Mouse (Mus musculus) neural tube, embryonic 14.5 days (tissue): ENCODE measurements at regions not wholly inside any gene's neighbourhood (a gene's known extent, or its start where the extent isn't known, plus 50 kb on each side); places are given as distances from the start of the nearest gene placed in this dataset.
"Not testable (repeated sequence)": the region's sequence is repeated elsewhere in the genome, so short reads cannot be mapped to it uniquely, and the experiment has no call there.

Source experiments
- ATAC-seq: fragments of 200-750 bp; cut with Nextera tagmentation; 2 replicates; pipeline ENCODE4 v1.8.0; 2017; ENCODE audit warnings: low read depth, mild to moderate bottlenecking, moderate TSS enrichment, moderate library complexity
- H3K27ac ChIP-seq: fragments of 300-500 bp; sonication (generic); 2 replicates; pipeline ENCODE4 v1.5.1; 2014; ENCODE audit warnings: low read depth, mild to moderate bottlenecking, control low read depth, low read length, moderate library complexity, mixed read lengths
- H3K27me3 ChIP-seq: fragments of 300-500 bp; sonication (generic); 2 replicates; pipeline ENCODE4 v1.6.1; 2014; ENCODE audit warnings: low read length; ENCODE audit not compliant: control insufficient read depth, insufficient read depth
- H3K36me3 ChIP-seq: fragments of 300-500 bp; sonication (generic); 2 replicates; pipeline ENCODE4 v1.6.1; 2014; ENCODE audit warnings: low read length, mixed read lengths; ENCODE audit not compliant: control insufficient read depth, insufficient read depth
- H3K4me1 ChIP-seq: fragments of 300-500 bp; sonication (generic); 2 replicates; pipeline ENCODE4 v1.6.1; 2014; ENCODE audit warnings: low read length; ENCODE audit not compliant: control insufficient read depth, insufficient read depth
- H3K4me2 ChIP-seq: fragments of 300-500 bp; sonication (generic); 2 replicates; pipeline ENCODE4 v1.6.1; 2014; ENCODE audit warnings: mild to moderate bottlenecking, low read depth, low read length, control low read depth
- H3K4me3 ChIP-seq: fragments of 300-500 bp; sonication (generic); 2 replicates; pipeline ENCODE4 v1.5.1; 2014; ENCODE audit warnings: low read depth, low read length, control low read depth, mixed read lengths
- H3K9ac ChIP-seq: fragments of 300-500 bp; sonication (generic); replicated peaks from 2 replicates; pipeline ENCODE4 v1.6.1; 2014; ENCODE audit warnings: low read depth, mild to moderate bottlenecking, control low read depth, low read length, mixed read lengths
- H3K9me3 ChIP-seq: fragments of 300-500 bp; sonication (generic); 2 replicates; pipeline ENCODE4 v1.6.1; 2016; ENCODE audit warnings: low read length; ENCODE audit not compliant: control insufficient read depth
- WGBS: fragments of 180-500 bp; shearing (Covaris S2); extraction: QIAGEN DNeasy Blood & Tissue Kit; methylation state at CpG from one replicate; pipeline ENCODE4 v1.1.7; 2014; 5-methylcytosine and 5-hydroxymethylcytosine counted together

- Histone ChIP-seq H3K4me3 (no peak overlapping the region), H3K36me3 (no peaks in the 10 kb centered on the region), H3K9me3 (no peaks in the 10 kb centered on the region), H3K4me2 (no peak overlapping the region), H3K4me1 (no peaks in the 10 kb centered on the region), H3K27me3 (no peaks in the 10 kb centered on the region), H3K9ac (no peak overlapping the region), H3K27ac (no peak overlapping the region)
- 93% methylated on average over 3 of the region's 3 CpGs for WGBS
- ATAC-seq: no peak
Observed at GRCm38 (mm10) chr14:53802547-53802946, 451.4 kb downstream of the Dad1 start.

DNA sequence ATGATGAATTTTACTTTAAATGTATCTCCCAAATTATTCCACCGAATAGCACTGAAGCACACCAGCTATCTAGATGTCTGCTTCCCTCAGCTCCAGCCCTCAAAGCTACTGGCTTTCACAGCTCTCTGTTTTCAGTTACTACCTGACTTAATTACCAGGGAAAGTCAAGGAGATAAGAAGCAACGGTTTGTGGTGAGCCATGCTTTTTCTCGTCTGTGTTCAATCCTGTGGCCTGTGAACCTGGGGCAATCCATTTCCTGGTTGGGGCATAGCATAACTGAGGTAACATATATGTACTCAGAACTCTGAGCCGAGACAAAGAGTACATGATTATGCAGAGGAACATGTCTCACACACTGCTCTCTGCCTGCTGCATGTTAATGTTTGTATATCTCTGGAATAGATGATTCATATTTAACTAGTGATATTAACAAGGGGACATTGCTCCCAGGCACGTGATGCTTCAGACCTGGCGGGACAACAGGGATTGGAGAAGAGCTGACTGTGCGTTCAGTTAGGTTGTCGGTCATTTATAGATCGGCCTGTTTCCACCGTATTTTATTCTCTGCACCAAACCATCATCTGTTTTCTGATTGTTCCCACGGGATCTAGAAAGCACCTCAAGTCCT, 453.3 kb downstream of the Dad1 start:
- H3K9ac ChIP-seq: no peak overlapping the region
- H3K27ac ChIP-seq: no peak overlapping the region
- WGBS: 88% methylated on average over 11 of the region's 11 CpGs
- H3K9me3 ChIP-seq: no peaks in the 10 kb centered on the region
- no peak overlapping the region for H3K4me3 ChIP-seq
- H3K27me3 ChIP-seq: no peaks in the 10 kb centered on the region
- H3K4me2 ChIP-seq: no peak overlapping the region
- no peaks in the 10 kb centered on the region for H3K4me1 ChIP-seq
- ATAC-seq: no peak
- H3K36me3 ChIP-seq: no peaks in the 10 kb centered on the region

GRCm38 (mm10) chr14:53795160-53795559, 458.7 kb downstream of the Dad1 start:
- not testable (repeated sequence) for H3K4me1 ChIP-seq, H3K9ac ChIP-seq, H3K4me3 ChIP-seq, H3K4me2 ChIP-seq, H3K27ac ChIP-seq, H3K36me3 ChIP-seq, H3K9me3 ChIP-seq, ATAC-seq, H3K27me3 ChIP-seq
- WGBS: 68% methylated on average over 1 of the region's 1 CpGs

- Histone ChIP-seq H3K4me1 (no peaks in the 10 kb centered on the region), H3K27ac (no peak overlapping the region), H3K4me3 (no peak overlapping the region), H3K36me3 (no peaks in the 10 kb centered on the region), H3K9me3 (no peaks in the 10 kb centered on the region), H3K4me2 (no peak overlapping the region), H3K27me3 (no peaks in the 10 kb centered on the region), H3K9ac (no peak overlapping the region)
- no peak for ATAC-seq
- 83% methylated on average over 5 of the region's 5 CpGs for WGBS
Observed at GRCm38 (mm10) chr14:53794527-53794926, 459.4 kb downstream of the Dad1 start.

DNA sequence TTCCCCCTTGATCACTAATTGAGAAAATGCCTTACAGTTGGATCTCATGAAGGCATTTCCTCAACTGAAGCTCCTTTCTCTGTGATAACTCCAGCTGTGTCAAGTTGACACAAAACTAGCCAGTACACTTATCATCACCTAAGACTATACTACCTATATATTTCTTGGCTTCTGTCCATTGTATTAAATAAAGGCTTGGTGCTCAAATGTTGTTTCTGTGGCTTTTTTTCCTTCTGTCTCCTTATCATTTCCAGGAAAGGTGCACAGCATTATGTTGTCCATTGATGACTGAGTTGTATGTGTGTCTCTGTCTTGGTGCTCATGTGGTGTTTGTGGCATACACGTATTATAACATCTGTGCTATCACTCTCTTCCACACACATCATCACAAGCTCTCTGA, 461.5 kb downstream of the Dad1 start:
- not testable (repeated sequence) for H3K4me1 ChIP-seq, H3K9me3 ChIP-seq, H3K9ac ChIP-seq, H3K27ac ChIP-seq, ATAC-seq, H3K4me2 ChIP-seq, H3K27me3 ChIP-seq, H3K36me3 ChIP-seq, H3K4me3 ChIP-seq
- 97% methylated on average over 1 of the region's 1 CpGs for WGBS

DNA sequence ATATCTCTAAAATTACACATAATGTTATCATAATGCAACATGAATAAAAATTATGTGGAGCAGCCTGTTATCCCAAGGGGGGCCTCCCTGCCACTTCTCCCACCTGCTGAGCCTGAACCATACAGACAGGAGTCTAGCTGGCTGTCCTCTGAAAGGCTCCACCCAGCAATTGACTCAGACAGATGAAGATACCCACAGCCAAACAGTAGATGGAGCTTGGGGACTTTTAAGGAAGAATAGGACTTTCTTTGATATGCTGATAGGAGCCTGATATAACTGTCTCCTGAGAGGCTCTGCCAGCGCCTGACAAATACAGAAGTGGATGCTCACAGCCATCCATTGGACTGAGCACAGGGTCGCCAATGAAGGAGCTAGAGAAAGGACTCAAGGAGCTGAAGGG, 468.4 kb downstream of the Dad1 start:
- H3K4me1 ChIP-seq, H3K9ac ChIP-seq, H3K4me2 ChIP-seq, H3K27me3 ChIP-seq, ATAC-seq, H3K27ac ChIP-seq, H3K36me3 ChIP-seq, H3K9me3 ChIP-seq, H3K4me3 ChIP-seq: not testable (repeated sequence)
- 75% methylated on average over 2 of the region's 2 CpGs for WGBS

DNA sequence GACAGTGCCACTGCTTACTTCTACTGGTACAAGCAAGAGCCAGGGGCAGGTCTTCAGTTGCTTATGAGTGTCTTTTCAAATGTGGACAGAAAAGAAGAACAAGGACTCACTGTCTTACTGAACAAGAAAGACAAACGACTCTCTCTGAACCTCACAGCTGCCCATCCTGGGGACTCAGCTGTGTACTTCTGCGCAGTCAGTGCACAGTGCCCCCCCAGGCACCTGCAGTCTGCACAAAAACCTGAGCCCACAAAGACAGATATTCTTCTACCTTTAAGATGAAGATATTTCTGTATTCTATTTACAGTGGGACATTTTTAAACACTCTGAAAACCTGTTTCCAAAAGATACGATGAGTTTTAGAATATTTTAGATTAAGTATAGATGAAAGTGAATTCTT, 476.5 kb downstream of the Dad1 start:
- Histone ChIP-seq H3K36me3 (no peaks in the 10 kb centered on the region), H3K27me3 (no peaks in the 10 kb centered on the region), H3K4me2 (no peak overlapping the region), H3K27ac (no peak overlapping the region), H3K4me3 (no peak overlapping the region), H3K4me1 (no peaks in the 10 kb centered on the region), H3K9ac (no peak overlapping the region), H3K9me3 (no peaks in the 10 kb centered on the region)
- ATAC-seq: no peak
- WGBS: 71% methylated on average over 3 of the region's 3 CpGs

- peak; percentile 77; the same call in 1 of the 2 replicates for ATAC-seq
- WGBS: 53% methylated on average over 1 of the region's 1 CpGs
- not testable (repeated sequence) for H3K27ac ChIP-seq
Observed at GRCm38 (mm10) chr14:53776717-53777116, 477.2 kb downstream of the Dad1 start.

GRCm38 (mm10) chr14:53766501-53766900, 487.4 kb downstream of the Dad1 start:
- H3K27ac ChIP-seq, H3K4me1 ChIP-seq, H3K4me3 ChIP-seq, H3K9ac ChIP-seq, H3K27me3 ChIP-seq, H3K9me3 ChIP-seq, H3K4me2 ChIP-seq, ATAC-seq, H3K36me3 ChIP-seq: not testable (repeated sequence)
- WGBS: 79% methylated on average over 6 of the region's 6 CpGs

More at GRCm38 (mm10) chr14:53776717-53777116, 477.2 kb downstream of the Dad1 start:
- H3K9ac ChIP-seq, H3K36me3 ChIP-seq, H3K4me1 ChIP-seq, H3K9me3 ChIP-seq, H3K27me3 ChIP-seq, H3K4me2 ChIP-seq, H3K4me3 ChIP-seq: not testable (repeated sequence)
